Mouse (Mus musculus): ENCODE data around the gene Nol11.
"Not testable (repeated sequence)": the region's sequence is repeated elsewhere in the genome, so short reads cannot be mapped to it uniquely, and the experiment has no call there.

GRCm38 (mm10) chr11:107143956-107144355 is 45.2 kb downstream of the Nol11 start:
- not testable (repeated sequence) for TF ChIP-seq POLR2A (IDR thresholded peaks at IDR 0.05; ENCODE audit: insufficient read depth, low read length); CTCF (IDR thresholded peaks at IDR 0.05; ENCODE audit: low read depth, low read length); EP300 (IDR thresholded peaks at IDR 0.05; ENCODE audit: insufficient read depth, low read depth, low read length)

All from ES-Bruce4 (cell line).